Mouse (Mus musculus) bone marrow, adult 2 months (tissue): Measurements from ENCODE around the gene 6030408B16Rik. TPM values are rescaled to one million over a fixed set of nuclear protein-coding genes. Genes with fewer than 3 reads are reported as not detected.

Experiments used
- H3K27ac ChIP-seq: fragments of 200-500 bp; 2 replicates; pipeline ENCODE4 v1.5.1; 2012; ENCODE audit warnings: low read depth, mild to moderate bottlenecking, control low read depth, inconsistent platforms, low read length; ENCODE audit not compliant: control insufficient read depth, poor library complexity, insufficient read depth
- H3K4me1 ChIP-seq: fragments of 200-500 bp; 2 replicates; pipeline ENCODE4 v1.6.1; 2011; ENCODE audit warnings: low read length; ENCODE audit not compliant: control insufficient read depth, insufficient read depth
- H3K4me3 ChIP-seq: fragments of 200-500 bp; replicated peaks from 2 replicates; pipeline ENCODE3; 2011; ENCODE audit warnings: mild to moderate bottlenecking, low read depth, low read length, control low read depth; ENCODE audit not compliant: control insufficient read depth
- CTCF ChIP-seq: fragments of 200-500 bp; IDR thresholded peaks from 2 replicates; pipeline ENCODE4 v1.5.1; 2011; ENCODE audit warnings: low read length, control low read depth; ENCODE audit not compliant: control insufficient read depth, insufficient read depth
- POLR2A ChIP-seq: fragments of 200-500 bp; IDR thresholded peaks from 2 replicates; pipeline ENCODE4 v1.6.1; 2011; ENCODE audit warnings: low read depth, mild to moderate bottlenecking, control low read depth, low read length, borderline replicate concordance; ENCODE audit not compliant: control insufficient read depth
- WGBS: fragments of 180-500 bp; shearing (Covaris S2); methylation state at CpG from one replicate; pipeline ENCODE4 v1.1.7; 2018; 5-methylcytosine and 5-hydroxymethylcytosine counted together
- polyA plus RNA-seq: library from polyadenylated mRNA; stranded (reverse); fragments of >200 nt; gene quantifications from 2 replicates; pipeline ENCODE4 v1.2.4, GENCODE M21; 2011; ENCODE audit warnings: low replicate concordance; ENCODE audit not compliant: missing spikeins, insufficient read depth, insufficient read length

Gene 6030408B16Rik
- polyA plus RNA-seq, 1 experiment, result 1.4 TPM

GRCm38 (mm10) chr15:101260874-101261622 lies 32.0 kb upstream of the 6030408B16Rik start:
- 24% methylated on average over 13 of the region's 13 CpGs for WGBS
- Histone ChIP-seq H3K4me3 (no peak overlapping the region), H3K4me1 (peaks cover 15% of the 10 kb centered on the region), H3K27ac (no peak overlapping the region)
- TF ChIP-seq POLR2A (no peak), CTCF (no peak)

- peaks cover 9% of the 10 kb centered on the region for H3K4me1 ChIP-seq
These were observed 30.5 kb upstream of the 6030408B16Rik start for GRCm38 (mm10) chr15:101262502-101262901.

GRCm38 (mm10) chr15:101266132-101266963 lies 26.7 kb upstream of the 6030408B16Rik start:
- H3K27ac ChIP-seq, result peak overlapping the region; percentile 69
- TF ChIP-seq CTCF, result no peak
- TF ChIP-seq POLR2A, result peak; percentile 88; the same call in 1 of the 2 replicates
- H3K4me3 ChIP-seq, result peak overlapping the region; percentile 66
- 3% methylated on average over 57 of the region's 57 CpGs for WGBS
- peaks cover 5% of the 10 kb centered on the region for H3K4me1 ChIP-seq

More at GRCm38 (mm10) chr15:101262502-101262901, 30.5 kb upstream of the 6030408B16Rik start:
- Histone ChIP-seq H3K4me3 (no peak overlapping the region), H3K27ac (peak overlapping the region; percentile 1; the same call in 1 of the 2 replicates)
- no peak for TF ChIP-seq CTCF
- TF ChIP-seq POLR2A, result no peak
- 4% methylated on average over 5 of the region's 5 CpGs for WGBS

- Histone ChIP-seq H3K4me1 (peaks cover 5% of the 10 kb centered on the region), H3K27ac (peak overlapping the region; percentile 54), H3K4me3 (peak overlapping the region; percentile 66)
- WGBS, result 2% methylated on average over 25 of the region's 25 CpGs
- no peak for TF ChIP-seq CTCF
- no peak for TF ChIP-seq POLR2A
These were observed 25.7 kb upstream of the 6030408B16Rik start for GRCm38 (mm10) chr15:101267053-101268032.

GRCm38 (mm10) chr15:101270101-101270820 lies 22.8 kb upstream of the 6030408B16Rik start:
- 90% methylated on average over 29 of the region's 29 CpGs for WGBS
- H3K27ac ChIP-seq, result no peak overlapping the region
- TF ChIP-seq POLR2A (no peak), CTCF (no peak)
- H3K4me1 ChIP-seq, result peaks cover 2% of the 10 kb centered on the region; the same call in 1 of the 2 replicates
- H3K4me3 ChIP-seq, result no peak overlapping the region

- Histone ChIP-seq H3K4me1 (no peaks in the 10 kb centered on the region; the same call in 1 of the 2 replicates), H3K4me3 (no peak overlapping the region), H3K27ac (no peak overlapping the region)
- 68% methylated on average over 3 of the region's 3 CpGs for WGBS
- no peak for TF ChIP-seq POLR2A
- TF ChIP-seq CTCF, result no peak
These were observed 21.9 kb upstream of the 6030408B16Rik start for GRCm38 (mm10) chr15:101271107-101271506.

- Histone ChIP-seq H3K27ac (no peak overlapping the region), H3K4me1 (no peaks in the 10 kb centered on the region; the same call in 1 of the 2 replicates), H3K4me3 (no peak overlapping the region)
- TF ChIP-seq CTCF (no peak), POLR2A (no peak)
- 86% methylated on average over 15 of the region's 15 CpGs for WGBS
These were observed 21.5 kb upstream of the 6030408B16Rik start for GRCm38 (mm10) chr15:101271513-101271912.
